Mouse (Mus musculus) liver, embryonic 12.5 days (tissue): ENCODE results near the gene Rapgef2. TPM values are rescaled to one million over a fixed set of nuclear protein-coding genes. Genes with fewer than 3 reads are reported as not detected.

Experiments
- ATAC-seq: fragments of 200-750 bp; cut with Nextera tagmentation; 2 replicates; pipeline ENCODE4 v1.8.0; 2017; ENCODE audit warnings: moderate number of reproducible peaks, mild to moderate bottlenecking, moderate library complexity
- H3K27ac ChIP-seq: fragments of 300-500 bp; sonication (generic); 2 replicates; pipeline ENCODE4 v1.5.1; 2016; ENCODE audit warnings: mild to moderate bottlenecking
- H3K27me3 ChIP-seq: fragments of 300-500 bp; sonication (generic); replicated peaks from 2 replicates; pipeline ENCODE4 v1.6.1; 2016; ENCODE audit warnings: mild to moderate bottlenecking, moderate library complexity
- H3K36me3 ChIP-seq: fragments of 300-500 bp; sonication (generic); 2 replicates; pipeline ENCODE4 v1.6.1; 2016; ENCODE audit warnings: mild to moderate bottlenecking, moderate library complexity
- H3K4me1 ChIP-seq: fragments of 300-500 bp; sonication (generic); 2 replicates; pipeline ENCODE4 v1.6.1; 2016
- H3K4me2 ChIP-seq: fragments of 300-500 bp; sonication (generic); 2 replicates; pipeline ENCODE4 v1.6.1; 2016; ENCODE audit warnings: mild to moderate bottlenecking, moderate library complexity
- H3K4me3 ChIP-seq: fragments of 300-500 bp; sonication (generic); 2 replicates; pipeline ENCODE4 v1.5.1; 2016; ENCODE audit warnings: mild to moderate bottlenecking, moderate library complexity
- H3K9ac ChIP-seq: fragments of 300-500 bp; sonication (generic); 2 replicates; pipeline ENCODE4 v1.6.1; 2016; ENCODE audit warnings: mild to moderate bottlenecking, moderate library complexity
- H3K9me3 ChIP-seq: fragments of 300-500 bp; sonication (generic); replicated peaks from 2 replicates; pipeline ENCODE4 v1.6.1; 2016; ENCODE audit warnings: mild to moderate bottlenecking, moderate library complexity
- WGBS: fragments of 180-500 bp; shearing (Covaris S2); methylation state at CpG from one replicate; pipeline ENCODE4 v1.1.7; 2016; ENCODE audit not compliant: insufficient replicate concordance; 5-methylcytosine and 5-hydroxymethylcytosine counted together
- polyA plus RNA-seq: library from polyadenylated mRNA; unstranded; fragments of >200 nt; fragmentation: Nextera tagmentation; extraction: Ambion mirVana; gene quantifications from 2 replicates; pipeline ENCODE4 v1.2.1, GENCODE M21; 2016

Gene Rapgef2
- polyA plus RNA-seq, 1 experiment from 2014 or later = 2.1 TPM

DNA sequence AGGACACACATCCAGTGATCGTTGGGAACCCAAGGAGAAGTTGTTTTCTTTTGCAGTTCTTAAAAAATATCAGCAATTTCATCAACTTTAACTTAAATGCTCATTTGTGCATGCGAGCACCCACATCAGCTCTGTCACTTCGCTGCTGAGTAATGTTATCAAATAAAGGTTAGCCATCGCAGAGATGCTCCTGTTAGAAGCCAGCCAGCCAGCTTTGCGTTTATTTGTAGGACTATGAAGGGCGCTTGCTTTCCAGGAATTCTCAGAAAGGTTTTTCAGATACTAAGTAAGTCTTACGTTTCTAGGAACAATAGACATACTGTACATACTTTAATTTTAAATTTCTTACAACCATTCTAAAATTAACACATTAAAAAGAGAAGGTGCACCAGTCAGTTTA, 185.5 kb downstream of the Rapgef2 start:
- no peak overlapping the region for H3K4me3 ChIP-seq
- WGBS = 78% methylated on average over 7 of the region's 7 CpGs
- H3K36me3 ChIP-seq = no peaks in the 10 kb centered on the region
- H3K27me3 ChIP-seq = no peaks in the 10 kb centered on the region
- H3K9ac ChIP-seq = no peak overlapping the region
- no peak overlapping the region for H3K4me2 ChIP-seq
- no peaks in the 10 kb centered on the region for H3K9me3 ChIP-seq
- H3K27ac ChIP-seq = no peak overlapping the region
- no peaks in the 10 kb centered on the region; the same call in 1 of the 2 replicates for H3K4me1 ChIP-seq
- ATAC-seq = no peak

DNA sequence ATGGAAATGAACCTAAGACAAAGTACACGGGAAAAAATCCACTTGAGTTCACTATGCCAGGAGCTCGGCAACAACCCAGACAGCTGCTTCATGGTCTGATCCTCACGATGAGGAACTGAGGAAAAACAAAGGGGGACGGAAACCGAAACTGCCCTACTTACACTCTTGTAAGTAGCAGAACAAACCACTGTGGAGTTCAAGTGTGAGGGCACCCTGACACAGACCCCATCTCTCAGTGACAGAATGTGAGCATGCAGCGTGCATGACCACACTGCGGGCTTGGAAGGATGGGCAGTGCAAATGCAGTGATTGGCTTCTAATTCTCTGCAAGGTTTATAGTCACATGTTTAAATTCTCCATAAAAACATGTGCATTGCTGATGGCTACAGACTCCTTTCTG, 197.2 kb downstream of the Rapgef2 start:
- 75% methylated on average over 7 of the region's 7 CpGs for WGBS
- Histone ChIP-seq H3K36me3 (peaks cover 22% of the 10 kb centered on the region), H3K4me3 (no peak overlapping the region), H3K9me3 (no peaks in the 10 kb centered on the region), H3K27me3 (no peaks in the 10 kb centered on the region), H3K9ac (no peak overlapping the region), H3K27ac (no peak overlapping the region), H3K4me1 (no peaks in the 10 kb centered on the region), H3K4me2 (no peak overlapping the region)
- ATAC-seq = no peak

DNA sequence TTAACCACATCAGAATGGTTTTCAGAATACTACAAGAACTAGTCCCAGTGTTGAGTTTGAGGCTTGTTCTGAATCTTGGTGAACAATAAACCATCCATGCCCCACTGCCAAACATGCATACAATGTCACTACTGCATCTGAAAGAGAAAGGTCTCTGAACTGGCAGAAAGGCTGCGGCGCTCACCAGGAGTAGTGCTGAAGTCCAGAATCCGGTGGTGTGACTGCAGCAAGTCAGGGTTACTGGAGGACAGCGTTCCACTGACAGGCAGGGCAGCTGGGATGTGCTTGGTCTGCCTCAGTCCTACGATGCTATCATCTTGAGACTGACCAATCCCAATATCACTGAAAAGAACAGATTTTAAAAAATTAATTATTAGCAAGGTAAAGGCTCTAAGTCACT, 197.9 kb downstream of the Rapgef2 start:
- no peak overlapping the region for H3K4me2 ChIP-seq
- no peak overlapping the region for H3K9ac ChIP-seq
- H3K36me3 ChIP-seq = peaks cover 22% of the 10 kb centered on the region
- H3K4me3 ChIP-seq = no peak overlapping the region
- H3K27ac ChIP-seq = no peak overlapping the region
- H3K9me3 ChIP-seq = no peaks in the 10 kb centered on the region
- no peaks in the 10 kb centered on the region for H3K4me1 ChIP-seq
- no peaks in the 10 kb centered on the region for H3K27me3 ChIP-seq
- WGBS = 81% methylated on average over 5 of the region's 5 CpGs
- ATAC-seq = no peak

DNA sequence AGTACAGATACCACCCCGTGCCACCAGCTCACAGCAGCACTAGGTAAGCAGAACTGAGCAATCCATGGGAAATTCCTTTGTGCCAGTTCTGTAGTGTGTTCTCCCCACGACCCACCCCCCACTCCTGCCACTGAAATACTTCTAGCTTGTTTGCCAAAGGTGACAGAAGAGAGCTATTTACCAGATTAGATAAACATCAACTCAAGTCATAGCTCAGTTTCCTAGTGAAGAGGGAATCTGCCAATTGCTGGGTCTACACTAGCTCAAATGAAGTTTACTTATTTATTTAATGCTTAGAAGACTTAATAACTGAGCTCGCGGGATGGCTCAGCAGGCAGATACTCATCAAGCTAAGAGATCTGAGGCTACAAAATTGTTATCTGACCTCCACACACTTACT, 200.0 kb downstream of the Rapgef2 start:
- H3K27ac ChIP-seq = no peak overlapping the region
- ATAC-seq = no peak
- no peak overlapping the region for H3K4me3 ChIP-seq

DNA sequence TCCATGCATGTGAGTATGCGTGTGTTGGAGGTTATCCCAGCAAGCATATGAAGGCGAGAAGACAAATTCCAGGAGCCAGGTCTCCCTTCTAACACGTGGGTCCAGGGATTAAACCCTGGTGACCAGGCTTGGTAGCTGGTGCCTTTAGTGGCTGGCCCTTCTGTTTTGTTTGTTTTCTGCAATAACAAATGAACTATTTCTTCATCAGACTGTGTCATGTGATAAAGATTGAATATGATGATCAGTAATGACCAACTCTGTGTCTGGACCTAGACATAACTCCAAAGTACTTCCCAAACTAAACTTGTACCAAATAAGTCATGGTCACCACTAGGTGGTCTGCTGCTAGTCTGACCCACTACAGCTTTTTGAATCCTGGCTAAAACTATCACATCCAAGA, 202.4 kb downstream of the Rapgef2 start:
- ATAC-seq = no peak
- Histone ChIP-seq H3K27ac (no peak overlapping the region), H3K36me3 (peaks cover 25% of the 10 kb centered on the region), H3K4me1 (no peaks in the 10 kb centered on the region), H3K4me2 (no peak overlapping the region), H3K9me3 (no peaks in the 10 kb centered on the region), H3K4me3 (no peak overlapping the region), H3K9ac (no peak overlapping the region), H3K27me3 (no peaks in the 10 kb centered on the region)
- 68% methylated on average over 3 of the region's 3 CpGs for WGBS

More for the DNA sequence above, 200.0 kb downstream of the Rapgef2 start:
- 65% methylated on average over 4 of the region's 4 CpGs for WGBS
- H3K4me2 ChIP-seq = no peak overlapping the region
- peaks cover 18% of the 10 kb centered on the region for H3K36me3 ChIP-seq
- no peaks in the 10 kb centered on the region for H3K9me3 ChIP-seq
- no peak overlapping the region for H3K9ac ChIP-seq
- no peaks in the 10 kb centered on the region for H3K27me3 ChIP-seq
- no peaks in the 10 kb centered on the region for H3K4me1 ChIP-seq

DNA sequence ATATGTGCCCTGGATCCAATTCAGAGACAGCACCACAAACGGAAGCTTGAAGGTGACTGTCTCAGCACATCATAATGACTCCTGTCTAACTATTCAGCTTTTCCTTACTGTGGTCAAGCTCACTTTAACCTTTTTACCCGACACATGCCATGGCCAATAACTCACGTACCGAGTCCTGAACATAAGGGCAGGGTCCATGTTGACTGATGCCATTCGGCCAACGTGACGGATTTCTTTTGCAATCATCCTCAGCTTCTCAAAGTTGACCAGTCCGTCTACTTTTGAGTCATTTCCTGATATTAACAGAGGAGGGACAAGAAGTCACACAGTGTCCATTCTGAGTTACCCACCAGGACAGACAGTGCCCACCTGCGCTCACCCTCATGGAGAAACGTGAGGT, 203.3 kb downstream of the Rapgef2 start:
- 75% methylated on average over 10 of the region's 10 CpGs for WGBS
- ATAC-seq = no peak
- no peak overlapping the region for H3K27ac ChIP-seq
- peaks cover 29% of the 10 kb centered on the region for H3K36me3 ChIP-seq
- no peaks in the 10 kb centered on the region for H3K4me1 ChIP-seq
- H3K9ac ChIP-seq = no peak overlapping the region
- no peaks in the 10 kb centered on the region for H3K27me3 ChIP-seq
- H3K4me3 ChIP-seq = no peak overlapping the region
- H3K9me3 ChIP-seq = no peaks in the 10 kb centered on the region
- no peak overlapping the region for H3K4me2 ChIP-seq

DNA sequence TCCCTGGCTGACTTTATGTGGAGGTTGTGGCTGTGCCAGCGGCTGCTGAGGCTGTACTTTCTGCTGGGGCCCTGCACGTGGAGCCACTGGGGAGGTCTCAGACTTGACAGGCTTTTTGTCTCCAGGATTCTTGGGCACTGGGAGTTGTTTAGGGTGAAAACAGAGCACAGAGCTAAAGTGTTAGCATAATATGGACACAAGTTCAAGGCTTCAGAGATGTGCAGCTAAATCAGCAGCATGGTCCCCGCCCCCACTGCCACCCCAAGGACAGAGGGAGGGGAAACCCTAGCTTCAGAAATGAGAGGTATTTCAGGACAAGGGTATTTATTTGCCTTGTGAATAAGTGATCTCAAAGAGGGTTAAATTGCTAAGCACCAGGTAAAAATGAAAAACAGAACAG, 207.2 kb downstream of the Rapgef2 start:
- no peaks in the 10 kb centered on the region for H3K9me3 ChIP-seq
- peaks cover 19% of the 10 kb centered on the region for H3K36me3 ChIP-seq
- no peak for ATAC-seq
- no peak overlapping the region for H3K4me2 ChIP-seq
- H3K27me3 ChIP-seq = no peaks in the 10 kb centered on the region
- no peak overlapping the region for H3K27ac ChIP-seq
- H3K4me3 ChIP-seq = no peak overlapping the region
- H3K4me1 ChIP-seq = peaks cover 6% of the 10 kb centered on the region
- H3K9ac ChIP-seq = no peak overlapping the region
- WGBS = 79% methylated on average over 3 of the region's 3 CpGs

DNA sequence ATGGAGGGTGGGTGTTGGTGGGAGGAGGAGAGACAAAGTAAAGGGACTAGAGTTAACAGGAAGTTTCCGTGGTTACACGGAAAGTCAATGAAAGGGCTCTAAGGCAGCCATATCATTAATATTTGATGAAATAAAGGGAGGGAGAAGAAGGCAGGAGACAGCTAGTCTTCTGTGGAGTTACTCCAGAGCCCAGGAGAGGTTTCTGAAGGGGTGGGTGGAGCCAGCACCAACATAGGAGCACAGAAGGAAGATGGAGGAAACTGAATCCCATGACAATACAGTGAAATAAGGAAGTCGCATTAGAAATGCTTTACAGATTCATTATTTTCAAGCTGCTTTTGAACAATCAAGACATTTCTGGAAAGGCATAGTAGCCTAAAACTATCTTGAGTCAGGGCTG, 211.3 kb downstream of the Rapgef2 start:
- H3K36me3 ChIP-seq = peaks cover 4% of the 10 kb centered on the region; the same call in 1 of the 2 replicates
- no peaks in the 10 kb centered on the region for H3K27me3 ChIP-seq
- H3K9me3 ChIP-seq = no peaks in the 10 kb centered on the region
- no peak for ATAC-seq
- H3K4me2 ChIP-seq = no peak overlapping the region
- H3K4me1 ChIP-seq = peaks cover 30% of the 10 kb centered on the region
- H3K9ac ChIP-seq = no peak overlapping the region
- 73% methylated on average over 3 of the region's 3 CpGs for WGBS
- no peak overlapping the region for H3K27ac ChIP-seq
- no peak overlapping the region for H3K4me3 ChIP-seq

DNA sequence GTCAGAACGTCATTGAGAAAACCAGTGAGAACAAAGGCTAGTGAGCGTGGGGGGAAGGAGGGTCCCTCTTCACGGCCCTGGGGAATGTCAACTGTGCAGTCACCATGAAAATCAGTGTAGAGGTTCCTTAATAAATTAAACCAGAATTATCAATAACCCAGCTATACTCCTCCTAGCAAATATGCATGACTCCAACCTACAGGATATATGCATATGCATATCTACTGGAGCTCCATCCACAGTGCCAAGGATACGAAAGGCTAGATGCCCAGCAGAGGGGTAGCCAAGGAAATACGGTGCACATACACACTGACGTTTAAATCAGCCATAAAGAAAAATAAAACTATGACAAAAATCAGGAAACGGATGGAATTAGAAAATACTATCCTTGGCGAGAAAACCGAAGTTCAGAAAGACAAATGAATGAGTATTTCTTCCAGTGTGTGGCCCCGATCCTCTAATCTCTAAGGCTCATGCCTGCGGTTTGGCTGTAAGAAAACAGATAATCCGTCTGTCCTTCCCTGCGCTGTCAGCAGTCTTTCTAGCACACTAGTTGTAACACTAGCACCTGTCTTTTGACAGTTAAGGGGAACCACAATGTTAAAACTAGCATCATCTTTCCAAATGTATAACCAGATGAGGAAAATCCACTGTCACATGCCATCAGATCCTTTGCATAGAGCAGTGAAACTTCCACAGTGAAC, 212.6 kb downstream of the Rapgef2 start:
- Histone ChIP-seq H3K4me1 (peaks cover 30% of the 10 kb centered on the region), H3K36me3 (peaks cover 12% of the 10 kb centered on the region), H3K27me3 (no peaks in the 10 kb centered on the region), H3K4me3 (no peak overlapping the region), H3K27ac (no peak overlapping the region), H3K9ac (no peak overlapping the region), H3K9me3 (no peaks in the 10 kb centered on the region), H3K4me2 (peak overlapping the region; percentile 39)
- 43% methylated on average over 13 of the region's 13 CpGs for WGBS
- ATAC-seq = peak; percentile 77

DNA sequence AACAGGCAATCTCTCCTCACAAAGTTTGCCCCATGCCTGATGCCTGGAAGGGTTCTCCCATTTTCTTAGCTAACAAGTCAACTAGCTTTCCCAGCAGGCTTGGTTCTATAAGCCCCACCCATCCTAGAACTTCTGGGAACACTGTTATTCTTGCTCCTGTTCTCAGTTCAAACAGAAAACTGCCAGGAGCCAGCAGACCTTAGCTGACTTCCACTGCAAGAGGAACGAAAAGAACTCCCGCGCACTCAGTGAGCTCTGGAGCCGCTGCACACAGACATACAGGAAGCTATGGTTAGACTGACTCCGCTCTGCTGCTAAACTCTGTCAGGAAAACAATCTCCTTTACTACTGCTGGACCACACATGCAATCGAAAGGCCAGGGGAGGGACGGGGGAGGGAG, 214.8 kb downstream of the Rapgef2 start:
- peak overlapping the region; percentile 43 for H3K4me2 ChIP-seq
- H3K4me1 ChIP-seq = peaks cover 30% of the 10 kb centered on the region
- H3K9me3 ChIP-seq = no peaks in the 10 kb centered on the region
- peaks cover 13% of the 10 kb centered on the region for H3K36me3 ChIP-seq
- WGBS = 15% methylated on average over 6 of the region's 7 CpGs
- no peak for ATAC-seq
- H3K27ac ChIP-seq = peak overlapping the region; percentile 20; the same call in 1 of the 2 replicates
- H3K4me3 ChIP-seq = no peak overlapping the region
- no peak overlapping the region for H3K9ac ChIP-seq
- no peaks in the 10 kb centered on the region for H3K27me3 ChIP-seq

DNA sequence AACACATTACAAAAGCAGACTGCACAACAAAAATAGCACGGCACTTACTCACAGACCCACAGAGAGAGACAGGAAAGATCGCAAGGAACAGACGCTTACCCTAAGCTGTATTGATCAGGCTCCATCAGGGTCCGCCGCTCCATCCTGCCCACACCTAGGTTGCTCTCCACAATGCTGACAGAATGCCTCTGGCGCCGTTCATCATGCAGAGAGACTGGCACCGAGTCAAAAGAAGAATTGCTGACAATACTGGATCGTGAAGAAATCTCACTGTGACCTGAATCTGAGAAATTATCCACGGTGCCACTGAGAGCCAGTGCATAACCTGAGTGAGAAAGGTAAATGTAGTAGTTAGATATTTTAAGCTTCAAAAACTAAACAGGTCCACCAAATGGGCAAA, 216.4 kb downstream of the Rapgef2 start:
- no peak for ATAC-seq
- Histone ChIP-seq H3K36me3 (peaks cover 22% of the 10 kb centered on the region), H3K27me3 (no peaks in the 10 kb centered on the region), H3K4me3 (no peak overlapping the region), H3K9me3 (no peaks in the 10 kb centered on the region), H3K9ac (no peak overlapping the region), H3K4me2 (no peak overlapping the region), H3K27ac (no peak overlapping the region), H3K4me1 (peaks cover 30% of the 10 kb centered on the region)
- 84% methylated on average over 10 of the region's 10 CpGs for WGBS

DNA sequence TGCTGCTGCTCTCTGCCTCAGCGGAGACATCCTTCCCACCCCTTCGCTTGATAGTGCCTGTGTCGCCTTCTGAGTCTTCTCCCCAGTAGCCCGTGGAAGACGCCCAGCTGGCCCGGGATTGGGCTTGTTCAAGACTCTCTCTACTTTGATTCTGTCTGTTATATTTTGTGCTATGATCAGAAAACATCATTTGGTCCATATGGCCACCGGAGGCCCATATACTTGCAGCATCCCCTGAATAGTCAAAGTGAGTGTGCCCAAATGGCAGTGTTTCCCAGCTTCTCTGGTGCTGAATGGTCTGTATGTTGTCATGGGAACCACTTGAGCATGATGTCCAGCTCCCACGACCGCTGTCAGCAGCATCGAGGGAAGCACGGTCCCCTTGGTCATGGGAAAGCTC, 217.3 kb downstream of the Rapgef2 start:
- H3K4me1 ChIP-seq = peaks cover 23% of the 10 kb centered on the region
- ATAC-seq = no peak
- H3K27ac ChIP-seq = no peak overlapping the region
- no peaks in the 10 kb centered on the region for H3K27me3 ChIP-seq
- no peak overlapping the region for H3K4me3 ChIP-seq
- H3K36me3 ChIP-seq = peaks cover 27% of the 10 kb centered on the region
- H3K4me2 ChIP-seq = no peak overlapping the region
- 86% methylated on average over 11 of the region's 11 CpGs for WGBS
- no peak overlapping the region for H3K9ac ChIP-seq
- H3K9me3 ChIP-seq = no peaks in the 10 kb centered on the region
